Mouse (Mus musculus): ENCODE data around the gene Mblac2.
A peak's percentile ranks its signal among the peaks of the same experiment; 100 is the strongest.
"Not testable (repeated sequence)": the region's sequence is repeated elsewhere in the genome, so short reads cannot be mapped to it uniquely, and the experiment has no call there.

Mblac2 gene

DNA sequence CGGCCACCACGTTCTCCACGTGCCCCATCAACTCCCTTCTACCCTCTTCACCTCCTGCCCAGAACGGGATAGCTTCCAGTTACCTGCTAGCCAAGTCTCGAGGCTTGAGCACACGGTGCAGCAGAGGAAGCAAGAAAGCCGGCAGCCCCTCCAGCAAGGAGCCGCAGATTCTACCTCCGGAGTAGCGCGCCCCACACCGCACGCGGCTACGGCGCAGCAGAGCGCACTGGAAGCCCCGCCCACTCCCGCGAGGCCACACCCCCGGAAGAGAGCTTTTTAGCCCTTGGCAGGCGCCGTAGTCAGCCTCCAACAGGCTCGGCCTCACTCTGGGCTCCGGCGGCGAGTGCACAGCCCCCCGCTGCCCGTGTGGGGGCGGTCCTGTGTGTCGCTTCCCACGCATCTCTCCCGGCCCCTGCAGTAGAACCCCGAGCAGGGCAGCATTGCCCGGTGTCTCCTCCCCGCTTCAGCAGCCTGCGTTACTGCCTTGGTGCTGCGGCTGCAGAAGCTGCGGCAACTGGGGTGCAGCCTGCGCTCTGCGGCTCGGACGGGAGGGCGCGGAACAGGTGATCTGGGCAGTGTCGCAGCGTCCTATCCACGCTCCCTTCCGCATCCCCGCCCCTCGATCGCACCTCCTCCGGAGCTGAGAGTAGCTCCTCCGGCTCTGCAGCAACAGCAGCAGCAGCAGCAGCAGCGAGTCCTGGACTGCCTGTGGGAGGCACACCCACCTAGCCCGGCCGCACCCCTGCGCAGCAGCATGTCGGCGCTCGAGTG, at the start of gene Mblac2, which contains the start of gene Polr3g:
Mblac2 (plus strand) TSS at position 567 of the 771 bp plus-strand sequence.
Polr3g (minus strand) TSS at position 239 of the 771 bp plus-strand sequence.
- DNase-seq (ENCODE audit: low spot score), result peak; percentile 99

DNA sequence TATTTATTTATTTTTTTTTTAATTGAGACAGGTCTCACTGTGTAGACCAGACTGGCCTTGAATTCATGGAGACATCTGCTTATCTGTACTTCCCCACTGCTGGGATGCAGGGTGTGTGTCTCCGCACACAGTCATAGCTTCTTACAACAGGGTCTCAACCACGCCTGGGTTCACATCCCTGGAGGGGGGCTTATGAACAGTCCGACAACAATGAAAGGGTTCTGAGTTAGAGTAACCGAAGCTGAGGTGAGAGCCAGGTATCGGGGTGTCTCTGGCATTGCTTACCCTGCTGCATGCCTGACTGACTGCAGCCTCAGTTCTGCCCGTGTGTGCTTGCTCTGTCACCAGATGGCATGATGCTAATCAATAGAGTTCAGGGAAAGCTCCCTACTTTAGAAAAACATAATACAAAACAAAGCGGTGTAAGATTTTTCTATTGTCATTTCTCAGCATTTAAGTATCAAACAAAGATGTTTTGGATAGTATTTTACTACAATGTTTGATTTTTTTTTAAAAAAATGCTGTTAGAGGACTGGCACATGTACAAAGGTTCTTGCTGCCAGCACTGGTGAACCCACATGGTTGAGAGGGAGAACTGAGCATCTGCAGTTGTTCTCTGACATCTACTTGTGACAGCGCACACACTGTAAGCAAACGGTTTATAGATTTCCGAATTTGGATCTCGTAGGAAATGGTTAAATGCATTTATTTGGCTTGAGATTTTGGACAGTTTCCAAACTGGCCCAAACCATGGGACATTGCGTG, 47.4 kb upstream of the Mblac2 start:
- no peak for DNase-seq (ENCODE audit: low spot score)

DNA sequence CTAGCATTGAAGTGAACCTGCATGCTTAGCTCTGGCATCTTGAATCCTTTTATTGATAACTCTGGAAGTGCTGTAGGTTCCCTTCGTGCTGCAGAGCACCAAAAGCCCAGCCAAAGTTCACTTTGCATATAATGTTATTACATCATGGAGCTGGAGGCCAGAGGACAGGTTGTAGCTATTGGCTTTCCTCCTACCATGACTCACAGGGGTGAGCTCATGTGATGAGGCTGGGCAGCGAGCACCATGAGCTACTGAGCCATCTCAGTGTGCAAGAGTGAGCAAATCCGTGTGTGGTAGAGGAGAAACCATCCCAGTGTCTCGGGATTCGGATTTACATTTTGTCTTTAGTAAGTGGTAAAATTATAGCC, 46.8 kb upstream of the Mblac2 start:
- DNase-seq (ENCODE audit: low spot score), result no peak

DNA sequence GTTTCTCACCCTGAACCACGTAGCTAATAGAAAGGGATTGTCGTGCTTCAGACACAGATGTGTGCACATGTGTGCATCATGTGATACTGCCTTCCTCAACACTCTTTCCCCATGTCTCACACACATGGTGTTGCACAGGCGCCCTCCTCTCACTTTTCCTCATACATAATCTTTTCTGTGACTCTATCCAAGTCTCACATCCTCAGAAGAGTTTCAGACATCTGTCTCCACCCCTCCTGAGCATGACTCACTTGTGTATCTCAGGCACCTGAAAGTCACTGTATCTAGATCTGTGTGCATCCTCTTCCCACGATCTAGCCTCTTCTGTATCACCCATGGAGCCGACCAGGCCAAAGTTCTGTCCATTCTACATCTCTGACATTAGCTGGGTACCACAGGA, 43.4 kb upstream of the Mblac2 start:
- DNase-seq (ENCODE audit: low spot score), result no peak

DNA sequence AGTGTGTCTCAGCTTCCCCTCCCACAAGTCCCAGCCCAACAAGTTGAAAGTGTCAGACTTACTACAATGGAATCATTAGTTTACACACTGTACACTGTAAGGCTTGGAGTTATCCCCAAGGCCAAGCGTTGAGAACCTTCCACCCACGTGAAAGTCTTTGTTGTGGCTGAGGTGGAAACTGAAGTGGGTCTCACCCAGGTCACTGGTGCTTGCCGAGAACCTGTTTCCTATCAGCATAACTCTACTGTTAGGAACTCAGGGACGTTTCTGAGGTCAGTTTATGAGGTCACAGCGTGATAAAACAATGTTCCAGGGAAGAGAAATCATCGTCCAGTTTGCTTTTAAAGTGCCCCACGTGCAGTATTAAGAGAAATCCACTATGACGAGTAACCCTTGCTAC, 35.8 kb upstream of the Mblac2 start:
- no peak for DNase-seq (ENCODE audit: low spot score)

DNA sequence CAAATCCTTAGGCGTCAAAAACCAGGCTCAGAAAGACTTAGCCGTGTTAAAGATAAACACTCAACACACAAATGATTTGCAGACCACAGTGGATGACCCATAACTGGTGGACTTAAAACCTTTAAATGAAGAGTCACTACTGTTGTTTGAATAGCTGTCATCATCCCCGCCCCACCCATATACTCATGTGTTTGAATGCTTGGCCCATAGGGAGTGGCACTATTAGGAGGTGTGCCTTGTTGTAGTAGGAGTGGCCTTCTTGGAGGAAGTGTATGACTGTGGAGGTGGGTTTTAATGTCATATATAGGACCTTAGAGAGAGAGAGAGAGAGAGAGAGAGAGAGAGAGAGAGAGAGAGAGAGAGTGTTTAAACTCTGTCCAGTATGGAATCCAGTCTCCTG, 28.0 kb upstream of the Mblac2 start:
- DNase-seq (ENCODE audit: low spot score), result no peak

DNA sequence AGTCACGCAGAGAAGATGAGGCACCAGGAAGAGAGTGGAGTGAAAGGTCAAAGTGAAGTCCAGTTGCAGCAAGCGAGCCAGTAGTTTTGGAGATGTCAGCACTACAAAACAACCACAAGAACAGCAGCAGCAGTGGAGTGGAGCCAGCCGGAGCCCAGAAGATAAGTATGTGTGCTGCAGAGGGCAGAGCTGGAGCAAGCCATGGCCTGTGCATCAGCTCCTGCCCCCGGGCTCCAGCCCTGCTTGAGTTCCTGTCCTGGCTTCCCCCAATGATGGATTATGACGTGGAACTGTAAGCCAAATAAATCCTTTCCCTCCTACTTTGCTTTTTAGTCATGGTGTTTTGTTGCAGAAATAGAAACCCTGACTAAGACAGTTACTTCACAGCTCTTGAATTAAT, 26.9 kb upstream of the Mblac2 start:
- DNase-seq (ENCODE audit: low spot score), result no peak

DNA sequence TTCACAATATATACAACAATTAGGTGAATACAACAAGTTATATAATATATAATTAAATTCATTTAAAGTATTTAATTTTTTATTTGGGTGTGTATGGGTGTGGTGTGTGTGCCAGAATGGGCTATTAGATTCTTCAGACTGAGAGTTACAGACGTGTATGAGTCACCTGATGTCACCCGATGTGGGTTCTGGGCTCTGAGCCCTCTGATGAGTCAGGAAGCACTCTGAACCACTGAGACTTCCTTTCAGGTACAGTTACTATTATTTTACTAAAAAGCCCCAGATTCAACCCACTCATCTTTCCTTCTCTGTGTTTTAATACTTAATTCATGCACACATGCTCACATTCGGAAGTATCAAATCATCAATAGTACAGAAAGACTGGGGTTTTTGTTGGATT, 26.3 kb upstream of the Mblac2 start:
- DNase-seq (ENCODE audit: low spot score), result no peak

DNA sequence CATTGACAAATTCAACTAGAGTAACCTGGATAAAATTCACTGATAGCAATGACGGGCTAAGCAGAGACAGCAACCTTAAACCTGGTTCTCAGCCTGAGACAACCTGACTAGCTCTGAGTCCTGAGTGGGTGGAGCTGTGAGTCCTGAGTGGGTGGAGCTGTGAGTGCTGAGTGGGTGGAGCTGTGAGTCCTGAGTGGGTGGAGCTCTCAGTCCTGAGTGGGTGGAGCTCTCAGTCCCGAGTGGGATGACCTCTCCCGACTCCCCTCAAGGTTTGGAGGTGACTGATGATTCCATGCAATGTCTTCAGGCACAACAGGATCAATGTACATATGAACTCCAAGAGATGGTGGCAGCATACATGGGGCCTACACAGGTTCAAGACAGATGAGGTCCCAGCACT, 21.6 kb upstream of the Mblac2 start:
- DNase-seq (ENCODE audit: low spot score), result no peak

DNA sequence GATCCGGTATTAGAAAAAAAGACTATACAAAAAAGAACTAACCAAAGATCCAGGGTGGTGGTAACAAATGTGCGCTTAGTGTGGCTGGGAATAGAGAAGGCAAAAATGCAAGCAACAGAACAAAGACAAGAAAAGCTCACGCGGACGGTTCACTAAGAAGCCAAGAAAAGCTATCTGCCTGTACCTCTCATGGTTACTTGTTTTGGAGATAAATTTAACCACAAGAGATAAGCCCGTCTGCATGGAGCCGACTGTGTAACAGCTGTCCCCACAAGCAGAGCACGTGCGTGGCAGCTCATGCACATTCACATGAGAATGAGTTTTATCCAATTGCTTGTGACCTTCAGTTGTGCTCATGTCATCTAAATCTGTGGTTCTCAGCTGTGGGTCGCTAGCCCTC, 20.7 kb upstream of the Mblac2 start:
- no peak for DNase-seq (ENCODE audit: low spot score)

DNA sequence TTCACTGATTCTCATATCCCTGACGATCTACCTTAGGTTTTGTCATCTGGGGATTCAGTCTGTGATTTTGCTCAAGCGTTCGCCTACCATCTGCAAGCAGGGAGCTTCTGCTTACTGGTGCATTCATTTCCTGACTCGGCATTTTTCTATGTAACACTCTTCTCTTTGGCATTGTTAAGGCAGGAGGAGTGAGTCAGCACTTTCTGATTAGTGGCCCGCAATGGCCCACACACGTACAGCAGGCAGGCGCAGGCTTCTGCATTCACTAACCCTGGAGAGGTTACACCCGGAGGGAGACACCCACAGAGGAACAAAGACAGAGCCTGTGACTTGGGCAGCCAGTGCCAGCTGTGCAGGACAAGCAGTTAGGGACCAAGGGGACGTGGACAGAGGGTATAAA, 19.5 kb upstream of the Mblac2 start:
- no peak for DNase-seq (ENCODE audit: low spot score)

DNA sequence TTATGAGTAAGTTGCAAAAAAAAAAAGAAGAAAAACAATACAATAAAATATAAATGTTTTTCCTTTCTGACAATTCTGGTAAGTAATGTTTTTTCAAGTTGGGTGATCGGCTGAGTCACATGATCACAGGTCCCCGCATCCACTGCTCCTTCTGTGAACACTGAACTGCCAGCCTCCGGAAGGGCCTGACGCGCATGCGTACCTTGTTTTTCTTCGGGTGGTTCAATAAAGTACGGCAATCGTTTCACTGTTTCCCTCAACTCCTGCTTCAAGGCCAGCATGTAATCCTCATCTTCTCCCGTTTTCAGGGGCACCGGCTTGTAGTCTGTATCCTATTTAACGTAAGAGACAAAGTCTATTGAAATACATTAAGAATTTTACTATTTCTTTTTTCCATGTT, 16.7 kb upstream of the Mblac2 start:
- DNase-seq (ENCODE audit: low spot score), result no peak

DNA sequence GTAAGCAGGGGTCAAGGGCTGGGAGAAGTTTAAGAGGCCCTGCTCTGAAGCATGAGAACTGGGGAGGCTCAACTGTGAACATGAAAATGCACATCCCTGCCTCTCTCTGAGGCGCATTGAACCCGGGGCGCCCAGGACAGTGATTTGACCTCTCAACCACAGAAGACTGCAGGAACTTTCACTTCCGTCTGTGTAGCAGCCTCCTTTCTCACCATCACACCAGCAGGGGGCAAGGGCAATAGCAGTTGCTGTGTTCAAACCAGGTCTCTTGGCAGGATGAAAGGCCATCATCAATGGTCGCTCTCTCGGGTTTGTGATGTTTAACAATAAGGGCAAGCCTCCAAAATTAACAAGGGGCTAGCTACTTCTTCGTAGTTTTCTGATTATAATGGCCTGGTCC, 8.0 kb upstream of the Mblac2 start:
- DNase-seq (ENCODE audit: low spot score), result no peak

DNA sequence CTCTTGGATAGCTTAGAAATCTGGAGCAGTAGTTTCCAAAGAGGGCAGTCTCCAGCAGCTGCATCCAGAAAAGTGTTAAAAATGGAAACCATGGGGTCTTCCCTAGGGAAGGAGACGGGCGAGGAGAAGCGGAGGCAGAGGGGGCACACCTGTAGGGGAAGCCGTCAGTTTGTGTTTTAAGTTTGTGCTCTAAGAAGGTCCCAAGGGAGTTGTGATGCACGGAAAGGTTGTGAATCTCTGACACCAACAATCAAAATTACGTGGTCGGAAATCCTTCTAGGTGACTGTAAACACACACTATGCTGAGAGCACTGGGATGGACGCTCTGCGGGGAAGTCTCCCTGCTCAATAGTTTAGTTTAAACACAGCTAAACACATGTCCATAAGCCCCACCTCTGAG, 7.5 kb upstream of the Mblac2 start:
- no peak for DNase-seq (ENCODE audit: low spot score)

DNA sequence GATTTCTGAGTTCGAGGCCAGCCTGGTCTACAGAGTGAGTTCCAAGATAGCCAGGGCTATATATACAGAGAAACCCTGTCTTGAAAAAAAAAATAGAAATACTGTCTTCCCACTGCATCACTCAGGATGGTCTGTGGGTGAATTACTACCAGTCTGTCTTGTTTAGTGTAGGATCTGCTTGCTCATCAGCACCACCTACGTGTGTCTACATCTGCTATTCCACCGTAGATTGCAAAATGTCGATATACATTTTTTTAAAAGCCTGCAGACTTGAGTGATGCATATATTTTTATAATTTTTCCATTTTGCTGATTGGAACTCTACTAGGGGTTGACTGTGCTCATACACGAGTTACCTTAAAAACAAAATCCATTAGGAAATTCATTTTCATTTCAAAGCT, 4.8 kb upstream of the Mblac2 start:
- DNase-seq (ENCODE audit: low spot score), result no peak

DNA sequence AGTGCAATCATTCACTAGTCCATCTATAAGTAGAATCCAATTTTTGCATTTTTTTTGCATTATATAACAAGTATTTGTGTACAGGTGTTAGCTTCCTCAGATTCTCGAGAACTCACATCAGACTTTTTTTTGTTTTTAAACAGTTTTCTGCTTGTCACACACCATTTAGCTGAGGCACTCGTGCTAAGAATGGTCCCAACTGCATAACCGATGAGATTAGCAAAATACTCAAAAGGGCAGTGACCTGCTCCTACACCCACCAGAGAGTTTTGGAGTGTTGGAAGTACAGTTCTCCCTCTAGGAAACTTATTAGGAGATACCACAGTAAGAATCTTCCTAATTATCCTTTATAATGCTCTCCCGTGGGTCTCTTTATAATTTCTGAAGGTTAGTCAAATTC, 1.3 kb upstream of the Mblac2 start:
- DNase-seq (ENCODE audit: low spot score), result no peak

DNA sequence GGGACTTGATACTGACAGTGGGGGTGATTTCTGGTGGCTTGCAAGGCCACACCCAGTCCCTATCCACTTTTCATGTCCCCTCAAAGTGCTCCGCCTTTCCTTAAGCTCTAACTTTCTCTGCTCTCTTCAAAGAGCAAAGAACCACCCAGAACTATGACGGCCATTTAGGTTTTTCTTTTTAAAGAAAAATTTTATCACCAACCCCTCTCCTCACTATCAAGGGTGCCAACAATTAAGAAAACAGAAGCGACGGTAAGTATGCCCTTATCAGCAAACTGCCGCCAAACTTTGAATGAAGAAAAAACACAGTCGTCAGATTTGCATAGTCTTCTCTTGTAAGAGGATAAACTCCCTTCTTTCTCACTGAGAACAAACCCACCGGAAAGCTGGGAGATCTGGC, 875 bp upstream of the Mblac2 start:
- DNase-seq (ENCODE audit: low spot score), result no peak

DNA sequence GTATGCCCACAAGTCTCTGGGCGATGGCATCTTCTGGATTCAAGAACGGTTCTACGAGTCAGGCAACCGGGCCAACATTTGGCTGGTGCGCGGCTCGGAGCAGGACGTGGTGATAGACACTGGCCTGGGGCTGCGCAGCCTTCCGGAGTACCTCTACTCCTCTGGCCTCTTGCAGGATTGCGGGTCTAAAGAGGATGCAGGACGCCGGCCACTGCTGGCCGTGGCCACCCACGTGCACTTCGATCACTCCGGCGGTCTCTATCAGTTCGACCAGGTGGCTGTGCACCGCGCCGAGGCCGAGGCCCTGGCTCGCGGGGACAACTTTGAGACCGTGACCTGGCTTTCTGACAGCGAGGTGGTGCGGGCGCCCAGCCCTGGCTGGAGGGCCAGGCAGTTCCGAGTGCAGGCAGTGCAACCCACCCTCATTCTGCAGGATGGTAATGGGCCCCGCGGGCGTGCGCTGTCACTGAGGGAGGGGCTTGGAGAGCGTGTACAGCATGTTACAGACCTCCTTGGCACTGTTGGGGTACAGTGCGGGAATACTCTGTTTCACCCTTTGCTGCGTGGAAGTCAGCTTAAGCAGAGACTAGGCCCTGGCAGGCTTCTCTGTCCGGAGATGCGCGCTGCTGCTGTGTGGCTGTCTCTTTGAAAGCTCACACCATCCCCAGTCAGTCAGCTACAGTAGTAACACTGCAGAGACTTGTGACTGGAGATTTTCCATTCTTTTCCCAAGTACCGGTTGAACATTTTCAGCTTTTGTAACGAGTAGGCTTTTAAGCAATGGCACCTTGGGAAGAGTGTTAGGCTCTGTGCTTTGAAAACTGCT, 618 bp downstream of the Mblac2 start:
- peak; percentile 71 for DNase-seq (ENCODE audit: low spot score)

DNA sequence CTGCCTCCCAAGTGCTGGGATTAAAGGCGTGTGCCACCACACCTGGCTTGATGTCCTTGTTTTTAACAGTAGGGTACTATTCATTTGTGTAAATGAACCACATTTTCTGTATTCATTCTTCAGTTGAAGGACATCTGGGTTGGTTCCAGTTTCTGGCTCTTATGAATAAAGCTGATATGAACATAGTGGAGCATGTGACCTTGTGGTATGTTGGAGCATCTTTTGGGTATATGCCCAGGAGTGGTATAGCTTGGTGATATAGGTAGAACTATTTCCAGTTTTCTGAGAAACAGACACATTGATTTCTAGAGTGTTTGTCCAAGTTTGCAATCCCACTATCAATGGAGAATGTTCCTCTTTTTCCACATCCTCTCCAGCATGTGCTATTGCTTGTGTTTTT, 2.8 kb downstream of the Mblac2 start:
- DNase-seq (ENCODE audit: low spot score), result no peak

DNA sequence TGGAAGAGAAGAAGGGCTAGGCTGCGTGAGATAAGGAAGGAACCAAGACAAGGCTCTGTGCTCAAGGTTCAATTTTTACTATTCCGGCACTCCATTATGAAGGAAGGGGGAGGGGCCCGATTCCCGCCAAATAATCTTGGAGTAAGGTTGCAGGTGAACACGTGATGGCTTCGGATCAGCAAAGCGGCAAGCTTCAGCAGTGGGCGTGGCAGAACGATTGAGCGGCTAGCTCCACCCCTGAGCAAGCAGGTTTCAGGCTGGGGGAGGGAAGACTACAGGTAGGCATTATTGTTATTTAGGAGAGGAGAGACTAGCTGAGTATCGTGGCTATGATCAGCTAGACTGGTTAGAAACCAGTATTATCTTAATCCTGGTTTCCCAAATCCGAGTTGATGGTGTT, 17.0 kb downstream of the Mblac2 start:
- not testable (repeated sequence) for DNase-seq (ENCODE audit: low spot score)

DNA sequence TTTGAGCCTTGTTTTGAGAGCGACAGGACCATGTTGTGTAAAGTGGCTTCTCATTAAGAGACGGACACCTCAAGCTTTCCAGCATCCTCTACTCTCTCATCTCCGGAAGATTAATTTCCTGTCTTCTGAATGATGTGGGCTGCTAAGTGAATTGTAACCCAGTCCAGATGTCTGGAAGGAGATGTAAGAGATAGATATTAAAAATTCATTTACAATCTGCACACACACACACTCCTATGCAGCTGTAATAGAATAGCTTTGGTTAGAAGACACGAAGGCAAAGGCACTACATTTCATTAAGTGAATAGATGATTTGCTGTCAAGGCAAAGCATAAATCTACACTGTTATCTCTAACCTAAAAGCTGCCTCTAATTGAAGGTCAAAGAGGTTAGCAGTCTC, 18.0 kb downstream of the Mblac2 start:
- DNase-seq (ENCODE audit: low spot score), result no peak

DNA sequence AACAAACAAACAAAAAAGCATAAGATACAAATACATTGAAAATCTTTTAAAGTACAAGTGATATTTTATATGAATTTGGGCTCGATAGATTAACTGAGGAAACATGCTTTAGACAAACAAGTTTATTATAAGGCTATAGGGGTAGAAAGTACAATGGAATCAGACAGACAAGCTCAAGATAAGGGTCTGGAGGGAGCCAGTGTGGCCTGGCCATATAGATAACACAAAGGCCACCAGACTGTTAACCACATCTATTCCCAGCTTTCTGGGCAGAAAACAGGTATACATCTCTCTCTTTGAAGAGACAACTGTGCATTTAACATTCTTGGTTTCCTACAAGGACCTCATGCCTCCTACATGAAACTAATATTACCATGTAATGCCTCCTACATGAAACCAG, 19.2 kb downstream of the Mblac2 start:
- DNase-seq (ENCODE audit: low spot score), result no peak

DNA sequence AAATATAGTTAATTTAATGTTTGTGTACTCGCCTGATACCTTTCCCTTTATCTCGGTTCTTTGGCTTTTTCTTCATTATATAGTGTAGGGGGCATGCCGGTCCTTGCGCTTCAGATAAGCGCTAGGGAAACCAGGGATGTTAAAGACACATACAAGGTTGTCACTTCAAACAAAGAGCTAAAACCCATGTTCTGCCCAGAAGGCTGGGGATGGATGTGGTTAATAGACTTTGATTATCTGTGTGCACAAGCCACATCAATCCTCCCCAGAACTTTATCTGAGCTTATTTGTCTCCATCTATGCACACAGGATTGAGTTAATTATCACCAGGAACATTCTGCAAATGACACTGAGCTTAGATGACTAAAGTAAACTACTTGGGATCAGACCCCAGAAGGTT, 25.5 kb downstream of the Mblac2 start:
- DNase-seq (ENCODE audit: low spot score), result no peak
